Mouse (Mus musculus): ENCODE data around the gene Ifna9.

DNA sequence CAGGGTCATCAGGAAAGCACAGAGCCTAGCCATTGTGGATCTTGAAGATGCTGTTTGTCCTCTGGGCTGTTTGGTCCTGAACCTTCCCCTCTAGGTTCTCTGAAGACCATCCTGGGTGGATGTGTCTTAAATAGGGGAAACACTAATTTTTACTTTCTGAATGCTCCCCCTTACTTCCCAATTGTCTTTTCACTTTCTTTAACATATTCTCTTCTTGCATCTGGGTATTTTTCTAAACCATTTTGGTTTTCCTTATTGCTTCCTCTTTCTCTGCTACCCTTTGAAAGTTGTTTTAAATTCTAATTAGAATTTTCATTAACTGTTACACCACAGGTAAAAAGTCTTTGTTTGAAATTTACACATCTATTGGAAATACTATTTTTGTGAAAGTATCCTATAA, 11.1 kb upstream of the Ifna9 start, which contains the start of gene Ifna12:
- TF ChIP-seq CTCF (IDR thresholded peaks at IDR 0.05; ENCODE audit: control insufficient read depth, insufficient read depth, insufficient read length), result no peak
- TF ChIP-seq MYOG (IDR thresholded peaks at IDR 0.05; ENCODE audit: control insufficient read depth, extremely low read depth, insufficient read length), result no peak
- no peak for TF ChIP-seq USF1 (IDR thresholded peaks at IDR 0.05; ENCODE audit: low read depth)
- TF ChIP-seq CEBPB (IDR thresholded peaks at IDR 0.05; ENCODE audit: low read depth), result no peak

Measured in C2C12 (cell line).